Mouse (Mus musculus) C2C12 (cell line): ENCODE results near the gene Abhd17b. TPM values are rescaled to one million over a fixed set of nuclear protein-coding genes. Genes with fewer than 3 reads are reported as not detected.

Experiments used
- H3K27me3 ChIP-seq: one replicate; pipeline ENCODE4 v1.6.1; 2011; ENCODE audit not compliant: control insufficient read depth, insufficient read depth, insufficient read length
- H3K36me3 ChIP-seq: one replicate; pipeline ENCODE4 v1.6.1; 2011; ENCODE audit not compliant: control insufficient read depth, insufficient read depth
- H3K4me3 ChIP-seq: one replicate; pipeline ENCODE4 v1.5.1; 2011; ENCODE audit warnings: mild to moderate bottlenecking, control low read depth; ENCODE audit not compliant: poor library complexity, insufficient read depth, severe bottlenecking
- H3K79me2 ChIP-seq: one replicate; pipeline ENCODE4 v1.6.1; 2011; ENCODE audit not compliant: control insufficient read depth, insufficient read depth
- H3K79me3 ChIP-seq: one replicate; pipeline ENCODE4 v1.6.1; 2011; ENCODE audit warnings: low read depth, control low read depth
- H3ac ChIP-seq: one replicate; pipeline ENCODE3; 2011; ENCODE audit warnings: low read depth; ENCODE audit not compliant: control insufficient read depth, insufficient read length
- CEBPB ChIP-seq: IDR thresholded peaks from one replicate; pipeline ENCODE4 v1.6.1; 2011; ENCODE audit warnings: low read depth, mild to moderate bottlenecking, control low read depth, moderate library complexity
- CTCF ChIP-seq: IDR thresholded peaks from one replicate; pipeline ENCODE4 v1.5.1; 2011; ENCODE audit not compliant: control insufficient read depth, insufficient read depth, insufficient read length
- FOSL1 ChIP-seq: IDR thresholded peaks from one replicate; pipeline ENCODE4 v1.8.0; 2011; ENCODE audit warnings: mild to moderate bottlenecking, low read length; ENCODE audit not compliant: poor library complexity, insufficient read depth, severe bottlenecking
- MAX ChIP-seq: IDR thresholded peaks from one replicate; pipeline ENCODE4 v1.6.1; 2011; ENCODE audit warnings: mild to moderate bottlenecking, control low read depth
- MYOD1 ChIP-seq: IDR thresholded peaks from one replicate; pipeline ENCODE4 v1.6.1; 2011; ENCODE audit warnings: low read depth; ENCODE audit not compliant: control insufficient read depth, insufficient read length
- MYOG ChIP-seq: IDR thresholded peaks from one replicate; pipeline ENCODE4 v1.6.1; 2011; ENCODE audit not compliant: control insufficient read depth, insufficient read length; ENCODE audit errors: extremely low read depth
- USF1 ChIP-seq: IDR thresholded peaks from one replicate; pipeline ENCODE4 v1.6.1; 2011; ENCODE audit warnings: low read depth, mild to moderate bottlenecking, control low read depth, moderate library complexity
- long read RNA-seq, 2 experiments: library from polyadenylated mRNA; unstranded; transcript quantifications; one replicate each; pipeline ENCODE4 v2.0.0; 2019 to 2020
- polyA plus RNA-seq: library from polyadenylated mRNA; unstranded; fragments of >200 nt; fragmentation: generic; extraction: Trizol; gene quantifications from one replicate; pipeline ENCODE4 v1.2.1, GENCODE M21; 2012; ENCODE audit warnings: missing spikeins

Gene Abhd17b
- 6.2 TPM for polyA plus RNA-seq
- long read RNA-seq, experiment 1, transcript Abhd17b-201 (4 exons, 2,259 nt): major isoform, 6 of 7 reads
- long read RNA-seq, experiment 1, partial matches to known transcripts: 1 of 7 reads
- long read RNA-seq, experiment 1, other reads (novel, unspliced or antisense): 0 of 7 reads
- long read RNA-seq, experiment 2, partial matches to known transcripts: 0 of 3 reads
- long read RNA-seq, experiment 2, other reads (novel, unspliced or antisense): 0 of 3 reads

DNA sequence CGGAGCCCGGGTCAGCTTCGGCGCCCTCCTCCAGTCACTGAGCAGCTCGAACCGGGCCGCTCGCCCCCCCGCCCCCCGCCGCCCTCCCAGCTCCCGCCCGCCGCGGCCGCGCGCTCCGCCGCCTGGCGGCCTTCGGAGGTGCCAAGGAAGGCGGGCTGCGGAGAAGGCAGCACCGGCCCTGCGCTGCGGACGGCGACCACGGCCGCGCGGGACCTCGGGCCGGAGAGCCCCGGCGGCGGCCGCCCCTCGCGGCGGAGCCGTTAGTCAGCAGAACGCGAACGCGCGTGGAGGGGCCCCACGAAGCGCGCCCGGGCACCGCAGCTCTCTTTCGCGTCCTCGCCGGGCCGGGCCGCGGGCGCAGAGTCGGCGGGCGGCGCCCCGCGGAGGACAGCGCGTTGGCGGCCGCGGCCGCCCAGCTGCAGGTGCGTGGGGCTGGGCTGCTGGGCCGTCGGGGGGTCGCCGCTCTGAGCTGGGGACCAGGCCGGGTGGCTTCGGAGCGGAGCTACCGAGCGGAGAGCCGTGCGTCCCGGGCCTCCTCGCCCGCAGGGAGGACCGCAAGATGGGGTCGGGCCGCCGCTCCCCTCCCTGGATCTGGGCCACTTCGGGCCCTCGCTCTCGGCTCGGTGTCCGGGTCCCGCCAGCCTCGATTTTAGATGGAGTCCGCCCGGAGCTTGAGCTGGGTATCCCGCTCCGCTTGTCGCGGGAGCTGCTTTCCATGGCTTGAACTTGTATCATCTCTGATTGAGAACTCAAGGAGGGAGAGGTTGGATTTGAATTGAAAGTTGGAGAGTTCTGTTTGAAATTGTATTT is at the start of gene Abhd17b:
TSS of gene Abhd17b (plus strand) at position 14 of the 810 bp plus-strand sequence.
- Histone ChIP-seq H3K4me3 (peak within 1 kb of the TSS; percentile 81), H3K79me3 (peaks cover 80% of the 10 kb centered on the region), H3K27me3 (no peaks in the 10 kb centered on the region), H3ac (peak within 1 kb of the TSS; percentile 64), H3K36me3 (peaks cover 13% of the 10 kb centered on the region), H3K79me2 (peaks cover 92% of the 10 kb centered on the region)
- TF ChIP-seq CTCF (peak; percentile 34), MYOD1 (no peak)

DNA sequence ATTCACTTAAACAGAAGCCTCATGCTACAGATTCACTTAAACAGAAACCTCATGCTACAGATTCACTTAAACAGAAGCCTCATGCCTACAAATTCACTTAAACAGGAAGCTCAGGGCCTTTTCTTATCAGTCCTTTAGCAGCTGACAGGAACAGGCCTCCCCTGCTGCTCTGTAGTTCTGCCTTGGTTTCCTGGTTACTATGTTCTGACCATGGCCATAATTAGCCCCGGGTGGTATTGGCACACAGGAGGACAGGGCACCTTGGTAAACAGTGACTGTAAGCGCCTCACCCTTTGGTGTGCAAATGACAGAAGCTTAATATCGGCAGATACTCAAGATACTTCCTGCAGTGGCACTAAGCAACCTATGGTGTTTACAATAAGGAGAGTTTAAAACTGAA is 49.1 kb upstream of the Abhd17b start:
- no peak overlapping the region for H3ac ChIP-seq
- H3K79me2 ChIP-seq: no peaks in the 10 kb centered on the region
- H3K36me3 ChIP-seq: no peaks in the 10 kb centered on the region
- H3K4me3 ChIP-seq: no peak overlapping the region
- no peaks in the 10 kb centered on the region for H3K27me3 ChIP-seq
- no peak for TF ChIP-seq FOSL1
- no peak for TF ChIP-seq MYOD1
- TF ChIP-seq USF1: no peak
- no peak for TF ChIP-seq CEBPB
- no peak for TF ChIP-seq MAX
- TF ChIP-seq MYOG: no peak
- TF ChIP-seq CTCF: no peak
- peaks cover 3% of the 10 kb centered on the region for H3K79me3 ChIP-seq

DNA sequence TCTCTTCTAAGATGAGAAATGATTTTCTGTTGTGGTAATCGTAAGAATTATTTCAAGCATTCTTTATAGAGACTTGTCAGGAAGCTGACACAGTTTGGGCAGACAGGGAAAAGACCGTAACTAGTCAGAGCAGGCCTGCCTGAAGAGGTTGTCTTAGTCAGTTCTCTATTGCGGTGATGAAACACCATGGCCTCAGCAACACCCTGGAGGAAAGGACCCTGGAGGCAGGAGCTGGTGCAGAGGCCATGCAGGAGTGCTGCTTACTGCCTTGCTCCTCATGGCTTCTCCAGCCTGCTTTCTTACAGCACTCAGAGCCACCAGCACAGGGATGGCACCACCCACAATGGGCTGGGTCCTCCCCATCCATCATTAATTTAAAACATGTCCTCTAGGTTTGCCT is 47.7 kb upstream of the Abhd17b start:
- no peak overlapping the region for H3ac ChIP-seq
- no peaks in the 10 kb centered on the region for H3K36me3 ChIP-seq
- no peaks in the 10 kb centered on the region for H3K27me3 ChIP-seq
- no peak overlapping the region for H3K4me3 ChIP-seq
- peaks cover 7% of the 10 kb centered on the region for H3K79me2 ChIP-seq
- peaks cover 3% of the 10 kb centered on the region for H3K79me3 ChIP-seq
- no peak for TF ChIP-seq USF1
- no peak for TF ChIP-seq MYOD1
- TF ChIP-seq MYOG: no peak

DNA sequence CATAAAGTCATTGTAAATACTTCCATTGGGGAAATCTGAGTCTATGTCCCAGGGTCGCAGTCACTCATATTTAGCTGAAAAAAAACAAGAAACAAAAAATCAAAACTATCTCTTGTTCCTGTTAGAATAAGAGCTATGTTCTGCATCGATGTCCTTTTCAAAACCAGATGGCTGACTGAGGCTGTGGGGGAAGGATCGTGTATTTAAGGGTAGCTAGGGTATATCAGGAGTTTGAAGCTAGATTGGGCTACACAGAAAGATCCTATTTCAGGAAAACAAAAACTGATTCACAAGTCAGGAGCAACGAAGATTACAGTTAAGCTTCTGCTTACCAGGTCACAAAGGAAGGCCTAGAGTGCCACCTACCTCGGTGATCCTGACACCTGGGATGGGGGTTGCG is 42.7 kb upstream of the Abhd17b start:
- Histone ChIP-seq H3K4me3 (no peak overlapping the region), H3K79me2 (peaks cover 12% of the 10 kb centered on the region), H3ac (no peak overlapping the region), H3K36me3 (no peaks in the 10 kb centered on the region), H3K27me3 (no peaks in the 10 kb centered on the region), H3K79me3 (peaks cover 1% of the 10 kb centered on the region)
- TF ChIP-seq CEBPB: no peak

DNA sequence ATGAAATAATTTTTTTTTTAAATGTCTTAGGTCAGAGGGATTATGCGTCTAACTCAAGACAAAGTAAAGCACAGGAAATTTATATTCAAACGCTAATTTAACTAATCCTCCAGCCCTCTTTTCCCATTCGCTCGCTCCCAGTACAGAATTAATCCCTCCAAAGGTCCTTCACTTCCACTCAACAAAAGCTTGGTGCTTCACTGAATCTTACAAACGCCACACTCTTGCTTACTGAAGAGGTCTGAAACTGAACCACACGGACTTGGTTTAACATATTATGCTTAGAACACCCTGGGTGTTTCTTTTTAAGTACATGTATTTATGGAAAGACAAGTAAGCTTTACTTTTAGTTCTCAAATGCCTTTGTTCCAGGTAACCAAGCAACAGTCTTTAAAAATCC is 41.7 kb upstream of the Abhd17b start:
- peaks cover 12% of the 10 kb centered on the region for H3K79me2 ChIP-seq

More for the DNA sequence above, 41.7 kb upstream of the Abhd17b start:
- Histone ChIP-seq H3ac (no peak overlapping the region), H3K4me3 (no peak overlapping the region), H3K36me3 (no peaks in the 10 kb centered on the region), H3K27me3 (no peaks in the 10 kb centered on the region), H3K79me3 (peaks cover 2% of the 10 kb centered on the region)
- no peak for TF ChIP-seq MYOG
- TF ChIP-seq CEBPB: no peak
- no peak for TF ChIP-seq CTCF
- TF ChIP-seq USF1: no peak
- no peak for TF ChIP-seq MYOD1
- TF ChIP-seq MAX: no peak
- no peak for TF ChIP-seq FOSL1
